Mouse (Mus musculus): ENCODE results near the gene Tnip1. TPM values are rescaled to one million over a fixed set of nuclear protein-coding genes. Genes with fewer than 3 reads are reported as not detected.

Tnip1 gene
- polyA plus RNA-seq, 1 experiment, result 122 TPM

DNA sequence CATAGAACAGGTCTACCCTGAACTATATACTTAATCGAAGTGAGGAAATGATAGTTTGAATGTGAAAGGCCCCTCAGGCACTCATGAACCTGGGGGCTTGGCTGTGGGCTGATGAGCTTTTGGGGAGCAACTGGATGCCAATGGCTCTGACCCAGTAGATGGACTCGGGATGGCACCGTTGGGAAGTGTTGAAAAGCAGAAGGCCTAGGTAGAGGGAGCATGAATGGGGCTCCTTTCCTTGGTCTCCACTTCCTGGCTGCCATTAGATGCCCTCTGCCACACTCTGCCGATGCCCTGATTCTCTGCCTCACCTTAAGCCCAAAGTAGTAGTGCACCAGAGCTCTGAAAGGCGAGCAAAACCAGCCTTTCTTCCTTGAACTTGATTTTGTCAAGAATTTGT is 86.7 kb downstream of the Tnip1 start:
- WGBS, result 90% methylated on average over 5 of the region's 5 CpGs
- Histone ChIP-seq H3K36me3 (ENCODE audit: control insufficient read depth, insufficient read depth, low read length) (peaks cover 27% of the 10 kb centered on the region), H3K27ac (ENCODE audit: insufficient read depth, low read depth, low read length) (no peak overlapping the region), H3K4me1 (ENCODE audit: control insufficient read depth, insufficient read depth, insufficient read length, low read length) (no peaks in the 10 kb centered on the region), H3K4me3 (ENCODE audit: low read depth, low read length) (no peak overlapping the region), H3K27me3 (ENCODE audit: control insufficient read depth, insufficient read depth, low read length) (no peaks in the 10 kb centered on the region)
- no peak for TF ChIP-seq CTCF (IDR thresholded peaks at IDR 0.05; ENCODE audit: extremely low read depth, insufficient read length, insufficient replicate concordance, low read depth, low read length)
- no peak for TF ChIP-seq POLR2A (IDR thresholded peaks at IDR 0.05; ENCODE audit: low read depth, low read length)

DNA sequence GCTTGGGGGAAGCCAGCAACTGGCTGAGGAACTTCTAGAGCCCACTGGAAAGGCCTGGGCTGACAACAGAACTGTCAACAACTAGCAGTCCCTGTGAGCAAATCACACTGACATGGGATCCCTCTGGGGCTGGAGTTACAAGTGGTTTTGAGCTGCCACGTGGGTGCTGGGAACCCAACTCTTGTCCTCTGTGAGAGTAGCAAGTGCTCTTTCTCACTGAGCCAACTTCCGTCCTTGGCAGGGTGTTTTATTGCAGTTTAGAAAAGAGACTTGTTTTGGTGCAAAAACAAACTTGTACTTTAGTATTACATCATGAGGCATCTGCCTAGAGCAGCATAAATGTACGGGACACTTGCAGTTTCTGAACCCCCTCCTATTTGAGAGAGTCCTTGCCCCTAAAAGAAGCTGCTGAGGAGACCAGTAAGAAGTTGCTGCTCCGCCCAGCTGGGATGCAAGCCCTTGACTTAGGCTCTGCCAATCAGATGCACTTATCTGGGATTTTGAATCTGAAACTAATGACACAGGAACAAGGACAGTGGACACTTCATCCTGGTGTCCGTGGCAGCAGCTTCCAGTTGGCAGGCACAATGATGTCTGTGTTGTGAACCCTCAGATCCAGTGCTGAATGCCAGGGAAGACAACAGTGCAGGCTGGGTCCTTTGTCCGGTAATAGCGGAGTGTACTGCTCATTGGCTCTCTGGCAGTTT is 90.7 kb downstream of the Tnip1 start:
- TF ChIP-seq CTCF (IDR thresholded peaks at IDR 0.05; ENCODE audit: extremely low read depth, insufficient read length, insufficient replicate concordance, low read depth, low read length) (no peak), POLR2A (IDR thresholded peaks at IDR 0.05; ENCODE audit: low read depth, low read length) (no peak)
- no peak overlapping the region for H3K4me3 ChIP-seq (ENCODE audit: low read depth, low read length)

GRCm38 (mm10) chr11:54869318-54869717 is 93.4 kb downstream of the Tnip1 start:
- Histone ChIP-seq H3K36me3 (ENCODE audit: control insufficient read depth, insufficient read depth, low read length) (peaks cover 39% of the 10 kb centered on the region), H3K4me3 (ENCODE audit: low read depth, low read length) (no peak overlapping the region), H3K4me1 (ENCODE audit: control insufficient read depth, insufficient read depth, insufficient read length, low read length) (peaks cover 4% of the 10 kb centered on the region), H3K27me3 (ENCODE audit: control insufficient read depth, insufficient read depth, low read length) (no peaks in the 10 kb centered on the region), H3K27ac (ENCODE audit: insufficient read depth, low read depth, low read length) (no peak overlapping the region)
- WGBS, result 84% methylated on average over 3 of the region's 3 CpGs
- no peak for TF ChIP-seq CTCF (IDR thresholded peaks at IDR 0.05; ENCODE audit: extremely low read depth, insufficient read length, insufficient replicate concordance, low read depth, low read length)
- no peak for TF ChIP-seq POLR2A (IDR thresholded peaks at IDR 0.05; ENCODE audit: low read depth, low read length)

More for the DNA sequence above, 90.7 kb downstream of the Tnip1 start:
- no peaks in the 10 kb centered on the region for H3K27me3 ChIP-seq (ENCODE audit: control insufficient read depth, insufficient read depth, low read length)
- no peak overlapping the region for H3K27ac ChIP-seq (ENCODE audit: insufficient read depth, low read depth, low read length)
- 71% methylated on average over 7 of the region's 7 CpGs for WGBS
- H3K36me3 ChIP-seq (ENCODE audit: control insufficient read depth, insufficient read depth, low read length), result peaks cover 39% of the 10 kb centered on the region
- peaks cover 4% of the 10 kb centered on the region for H3K4me1 ChIP-seq (ENCODE audit: control insufficient read depth, insufficient read depth, insufficient read length, low read length)

DNA sequence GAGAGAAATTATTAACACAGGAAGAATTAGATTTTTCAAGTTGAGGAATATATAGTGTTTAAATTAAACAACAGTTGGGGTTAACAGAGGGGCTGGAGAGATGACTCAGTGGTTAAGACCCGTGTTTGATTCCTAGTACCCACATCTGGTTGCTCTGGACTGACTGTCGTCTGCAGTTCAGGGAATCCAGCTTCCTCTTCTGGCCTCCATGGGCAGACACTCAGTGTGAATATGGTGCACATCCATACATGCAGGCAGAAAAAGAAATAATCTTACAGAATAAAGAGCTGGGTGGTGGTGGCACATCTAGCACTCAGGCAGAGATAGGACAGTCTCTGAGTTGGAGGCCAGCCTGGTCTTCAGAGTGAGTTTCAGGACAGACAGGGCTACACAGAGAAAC is 94.3 kb downstream of the Tnip1 start:
- WGBS, result 51% methylated on average over 2 of the region's 2 CpGs

GRCm38 (mm10) chr11:54867903-54868434 is 94.7 kb downstream of the Tnip1 start:
- Histone ChIP-seq H3K4me3 (ENCODE audit: low read depth, low read length) (no peak overlapping the region), H3K27ac (ENCODE audit: insufficient read depth, low read depth, low read length) (no peak overlapping the region), H3K27me3 (ENCODE audit: control insufficient read depth, insufficient read depth, low read length) (no peaks in the 10 kb centered on the region), H3K4me1 (ENCODE audit: control insufficient read depth, insufficient read depth, insufficient read length, low read length) (peaks cover 4% of the 10 kb centered on the region), H3K36me3 (ENCODE audit: control insufficient read depth, insufficient read depth, low read length) (peaks cover 27% of the 10 kb centered on the region)
- TF ChIP-seq CTCF (IDR thresholded peaks at IDR 0.05; ENCODE audit: extremely low read depth, insufficient read length, insufficient replicate concordance, low read depth, low read length), result no peak
- no peak for TF ChIP-seq POLR2A (IDR thresholded peaks at IDR 0.05; ENCODE audit: low read depth, low read length)
- WGBS, result 54% methylated on average over 3 of the region's 3 CpGs

More for the DNA sequence above, 94.3 kb downstream of the Tnip1 start:
- H3K27me3 ChIP-seq (ENCODE audit: control insufficient read depth, insufficient read depth, low read length), result no peaks in the 10 kb centered on the region
- peaks cover 30% of the 10 kb centered on the region for H3K36me3 ChIP-seq (ENCODE audit: control insufficient read depth, insufficient read depth, low read length)
- H3K27ac ChIP-seq (ENCODE audit: insufficient read depth, low read depth, low read length), result no peak overlapping the region
- TF ChIP-seq CTCF (IDR thresholded peaks at IDR 0.05; ENCODE audit: extremely low read depth, insufficient read length, insufficient replicate concordance, low read depth, low read length) (no peak), POLR2A (IDR thresholded peaks at IDR 0.05; ENCODE audit: low read depth, low read length) (no peak)
- no peak overlapping the region for H3K4me3 ChIP-seq (ENCODE audit: low read depth, low read length)
- peaks cover 4% of the 10 kb centered on the region for H3K4me1 ChIP-seq (ENCODE audit: control insufficient read depth, insufficient read depth, insufficient read length, low read length)

DNA sequence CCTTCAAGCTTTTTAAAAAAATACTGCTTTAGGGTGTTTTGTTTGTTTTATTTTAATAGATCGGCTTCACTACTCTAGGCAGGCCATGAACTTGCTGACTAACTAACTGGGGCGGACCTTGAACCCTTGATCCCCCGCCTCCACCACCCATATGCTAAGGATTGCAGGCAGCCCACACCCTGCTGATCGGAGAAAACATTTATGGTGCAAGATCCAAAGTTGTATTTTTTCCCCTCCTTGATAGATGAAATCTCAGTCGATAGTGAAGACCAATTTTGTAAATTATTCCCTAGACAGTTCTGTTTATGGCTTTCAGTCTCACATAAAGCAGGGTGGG is 95.7 kb downstream of the Tnip1 start:
- Histone ChIP-seq H3K4me1 (ENCODE audit: control insufficient read depth, insufficient read depth, insufficient read length, low read length) (peaks cover 4% of the 10 kb centered on the region), H3K27me3 (ENCODE audit: control insufficient read depth, insufficient read depth, low read length) (no peaks in the 10 kb centered on the region), H3K4me3 (ENCODE audit: low read depth, low read length) (peak overlapping the region; percentile 97), H3K27ac (ENCODE audit: insufficient read depth, low read depth, low read length) (peak overlapping the region; percentile 95), H3K36me3 (ENCODE audit: control insufficient read depth, insufficient read depth, low read length) (peaks cover 20% of the 10 kb centered on the region)
- under 1% methylated on average over 5 of the region's 5 CpGs for WGBS
- TF ChIP-seq POLR2A (IDR thresholded peaks at IDR 0.05; ENCODE audit: low read depth, low read length) (no peak), CTCF (IDR thresholded peaks at IDR 0.05; ENCODE audit: extremely low read depth, insufficient read length, insufficient replicate concordance, low read depth, low read length) (no peak)

DNA sequence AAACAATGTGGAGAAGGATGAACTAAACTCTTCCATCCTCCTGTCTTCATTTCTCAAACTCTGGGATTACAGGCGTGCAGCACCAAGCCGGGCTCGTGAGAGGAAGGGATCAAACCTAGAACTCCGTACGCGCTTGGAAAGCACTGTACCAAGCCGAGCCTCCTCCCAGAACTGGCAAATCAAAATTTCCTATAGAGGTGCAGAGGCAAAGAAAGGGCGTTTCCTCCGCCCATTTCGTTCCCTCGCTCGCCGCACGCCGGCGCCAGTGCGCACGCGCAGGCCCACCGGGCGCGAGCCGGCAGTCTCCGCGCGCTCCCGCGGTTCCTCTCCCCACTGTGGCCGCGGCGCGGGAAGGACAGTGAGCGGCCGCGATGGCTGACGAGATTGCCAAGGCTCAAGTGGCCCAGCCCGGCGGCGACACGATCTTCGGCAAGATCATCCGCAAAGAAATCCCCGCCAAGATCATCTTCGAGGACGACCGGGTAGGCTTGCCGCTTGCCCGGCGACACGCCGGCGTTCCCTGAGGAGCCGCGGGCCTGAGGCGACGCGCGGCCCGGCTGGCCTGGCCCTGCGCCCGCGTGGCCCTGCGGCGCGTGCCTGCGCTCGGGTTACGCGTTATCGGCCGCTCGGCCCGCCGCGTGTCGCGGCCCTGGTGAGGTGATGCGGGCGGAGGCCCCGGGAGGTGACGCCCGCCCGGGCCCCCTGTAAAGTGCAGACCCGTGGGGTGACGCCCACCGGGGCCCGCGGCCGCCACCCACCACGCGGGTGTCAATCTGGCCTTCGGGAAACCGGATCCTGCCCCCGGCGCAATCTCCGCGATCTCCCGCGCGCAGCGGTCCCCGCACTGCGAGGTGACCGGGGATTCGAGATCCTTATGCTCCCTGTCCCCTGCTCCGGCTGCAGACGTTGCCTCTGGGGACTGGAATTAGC is 96.3 kb downstream of the Tnip1 start, which contains the start of gene Hint1:
Hint1 (plus strand) TSS at position 265 of the 930 bp plus-strand sequence.
- Histone ChIP-seq H3K27me3 (ENCODE audit: control insufficient read depth, insufficient read depth, low read length) (no peaks in the 10 kb centered on the region), H3K27ac (ENCODE audit: insufficient read depth, low read depth, low read length) (peak within 1 kb of the TSS; percentile 95), H3K36me3 (ENCODE audit: control insufficient read depth, insufficient read depth, low read length) (peaks cover 15% of the 10 kb centered on the region), H3K4me3 (ENCODE audit: low read depth, low read length) (peak within 1 kb of the TSS; percentile 97), H3K4me1 (ENCODE audit: control insufficient read depth, insufficient read depth, insufficient read length, low read length) (peaks cover 4% of the 10 kb centered on the region)
- TF ChIP-seq CTCF (IDR thresholded peaks at IDR 0.05; ENCODE audit: extremely low read depth, insufficient read length, insufficient replicate concordance, low read depth, low read length) (0 out of 2 replicates have a peak, but pooled peaks have one; percentile 3), POLR2A (IDR thresholded peaks at IDR 0.05; ENCODE audit: low read depth, low read length) (peak; percentile 82)
- WGBS, result under 1% methylated on average over 102 of the region's 107 CpGs
